Mouse (Mus musculus) limb, embryonic 14.5 days (tissue): ENCODE measurements around the gene Itpkc. TPM values are rescaled to one million over a fixed set of nuclear protein-coding genes. Genes with fewer than 3 reads are reported as not detected.

Experiments used
- ATAC-seq: fragments of 200-750 bp; cut with Nextera tagmentation; 2 replicates; pipeline ENCODE4 v1.8.0; 2017; ENCODE audit warnings: low read depth, moderate number of reproducible peaks, moderate TSS enrichment; ENCODE audit not compliant: low FRiP score
- DNase-seq: peaks from one replicate; pipeline ENCODE4 v3.0.0-alpha.2; 2015; ENCODE audit warnings: low spot score
- H3K27ac ChIP-seq: fragments of 300-500 bp; sonication (generic); replicated peaks from 2 replicates; pipeline ENCODE4 v1.5.1; 2014; ENCODE audit warnings: low read depth, mild to moderate bottlenecking, low read length, moderate library complexity, mixed read lengths
- H3K27me3 ChIP-seq: fragments of 300-500 bp; sonication (generic); 2 replicates; pipeline ENCODE4 v1.6.1; 2014; ENCODE audit warnings: low read length, mixed read lengths; ENCODE audit not compliant: control insufficient read depth, insufficient read depth
- H3K36me3 ChIP-seq: fragments of 300-500 bp; sonication (generic); 2 replicates; pipeline ENCODE4 v1.6.1; 2014; ENCODE audit warnings: mild to moderate bottlenecking, low read length, moderate library complexity, mixed read lengths; ENCODE audit not compliant: control insufficient read depth, insufficient read depth
- H3K4me1 ChIP-seq: fragments of 300-500 bp; sonication (generic); 2 replicates; pipeline ENCODE4 v1.6.1; 2014; ENCODE audit warnings: antibody characterized with exemption, low read length, mixed read lengths; ENCODE audit not compliant: control insufficient read depth, insufficient read depth
- H3K4me2 ChIP-seq: fragments of 300-500 bp; sonication (generic); replicated peaks from 2 replicates; pipeline ENCODE4 v1.6.1; 2014; ENCODE audit warnings: low read depth, mild to moderate bottlenecking, low read length, moderate library complexity; ENCODE audit not compliant: severe bottlenecking
- H3K4me3 ChIP-seq: fragments of 300-500 bp; sonication (generic); replicated peaks from 2 replicates; pipeline ENCODE4 v1.5.1; 2014; ENCODE audit warnings: low read length
- H3K9ac ChIP-seq: fragments of 300-500 bp; sonication (generic); 2 replicates; pipeline ENCODE4 v1.6.1; 2014; ENCODE audit warnings: mild to moderate bottlenecking, low read depth, low read length, moderate library complexity; ENCODE audit not compliant: severe bottlenecking
- H3K9me3 ChIP-seq: fragments of 300-500 bp; sonication (generic); 2 replicates; pipeline ENCODE4 v1.6.1; 2016; ENCODE audit warnings: low read length; ENCODE audit not compliant: control insufficient read depth
- POLR2A ChIP-seq: fragments of 200-500 bp; IDR thresholded peaks from 2 replicates; pipeline ENCODE4 v1.8.0; 2012; ENCODE audit warnings: inconsistent platforms, mild to moderate bottlenecking, moderate library complexity, borderline replicate concordance; ENCODE audit not compliant: insufficient read depth, insufficient read length; ENCODE audit errors: extremely low read depth
- WGBS: fragments of 180-500 bp; shearing (Covaris S2); extraction: QIAGEN DNeasy Blood & Tissue Kit; methylation state at CpG from one replicate; pipeline ENCODE4 v1.1.7; 2014; 5-methylcytosine and 5-hydroxymethylcytosine counted together
- microRNA counts: library from miRNA; unstranded; fragments of <30 nt; microRNA quantifications from one replicate; lab custom pipeline; 2016
- microRNA-seq: library from miRNA; unstranded; fragments of <30 nt; microRNA quantifications from one replicate; pipeline ENCODE4, GENCODE M21; 2016
- polyA plus RNA-seq, 2 experiments: library from polyadenylated mRNA; depleted of rRNA in 1 of 2; stranded (reverse) in 1 of 2; unstranded in 1 of 2; fragments of >200 nt; fragmentation: Nextera tagmentation in 1 of 2; extraction: Ambion mirVana in 1 of 2; gene quantifications; 2 replicates each; pipeline versions ENCODE4 v1.2.1 to v1.2.3; 2012 to 2014

The Itpkc gene
- polyA plus RNA-seq, 2 experiments: 11.5 to 13.0 TPM

DNA sequence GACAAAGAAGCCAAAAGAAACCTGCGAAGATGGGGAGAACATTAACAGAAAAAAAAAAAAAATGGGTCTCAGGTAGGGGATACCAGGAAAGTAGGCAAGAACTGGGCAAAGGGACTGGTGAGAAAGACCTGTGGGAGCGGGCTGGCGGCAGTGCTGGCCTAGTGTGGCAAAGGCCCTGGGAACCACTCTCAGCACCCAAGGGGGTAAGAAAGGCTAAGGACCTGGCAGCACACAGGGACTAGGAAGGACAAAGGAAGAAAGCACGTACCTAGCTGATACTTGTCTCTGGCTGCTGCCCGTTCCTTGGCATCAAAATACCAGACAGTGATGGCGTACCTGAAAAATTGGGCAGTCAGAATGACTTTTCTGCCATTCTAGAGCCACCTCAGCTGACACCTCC, 69.2 kb downstream of the Itpkc start:
- DNase-seq: no peak
- no peak for ATAC-seq
- no peak for TF ChIP-seq POLR2A
- Histone ChIP-seq H3K4me2 (no peak overlapping the region), H3K9me3 (no peaks in the 10 kb centered on the region), H3K4me1 (peaks cover 15% of the 10 kb centered on the region), H3K27me3 (no peaks in the 10 kb centered on the region), H3K36me3 (peaks cover 64% of the 10 kb centered on the region), H3K9ac (no peak overlapping the region), H3K4me3 (no peak overlapping the region), H3K27ac (no peak overlapping the region)
- WGBS: 96% methylated on average over 6 of the region's 6 CpGs

- Histone ChIP-seq H3K36me3 (peaks cover 55% of the 10 kb centered on the region), H3K9me3 (no peaks in the 10 kb centered on the region), H3K4me1 (peaks cover 10% of the 10 kb centered on the region), H3K4me3 (no peak overlapping the region), H3K4me2 (no peak overlapping the region), H3K9ac (no peak overlapping the region), H3K27me3 (no peaks in the 10 kb centered on the region), H3K27ac (no peak overlapping the region)
- ATAC-seq: no peak
- no peak for TF ChIP-seq POLR2A
- WGBS: 96% methylated on average over 9 of the region's 9 CpGs
- no peak for DNase-seq
Observed at GRCm38 (mm10) chr7:27158171-27158570, 70.3 kb downstream of the Itpkc start.

MicroRNAs within 50 kb of the gene (microRNA counts, 519-probe panel; counts per million panel counts)
- not detected for microRNA mmu-miR-1191 (lab: Ali Mortazavi, UCI)

Small RNA genes within 50 kb of the gene (microRNA-seq; reads per million reads assigned to microRNA genes)
- gene Mir1191 (0.69 reads per million), gene Mir3101 (0.69 reads per million)

Other genes starting within 250 kb of the Itpkc start
- 0.05 TPM in 1 of 2 replicates, not detected in the other for gene Cyp2a12, start 199.6 kb downstream of the Itpkc start, polyA plus RNA-seq (2012; rRNA removed)
- gene Cyp2a12, start 199.6 kb downstream of the Itpkc start, polyA plus RNA-seq (2014; fragmentation: Nextera tagmentation; extraction: Ambion mirVana): not detected in 2 replicates
- gene Cyp2f2, start 108.8 kb downstream of the Itpkc start, polyA plus RNA-seq (2012; rRNA removed): 0.11 and 0.31 TPM in 2 replicates
- 0.14 TPM in 1 of 2 replicates, not detected in the other for gene Cyp2f2, start 108.8 kb downstream of the Itpkc start, polyA plus RNA-seq (2014; fragmentation: Nextera tagmentation; extraction: Ambion mirVana)
- gene Cyp2t4, start 74.9 kb downstream of the Itpkc start, polyA plus RNA-seq (2012; rRNA removed): not detected in 2 replicates
- not detected in 2 replicates for gene Cyp2t4, start 74.9 kb downstream of the Itpkc start, polyA plus RNA-seq (2014; fragmentation: Nextera tagmentation; extraction: Ambion mirVana)
- gene Egln2, start 61.9 kb downstream of the Itpkc start, polyA plus RNA-seq (2012; rRNA removed): 88.3 and 96.4 TPM in 2 replicates
- gene Egln2, start 61.9 kb downstream of the Itpkc start, polyA plus RNA-seq (2014; fragmentation: Nextera tagmentation; extraction: Ambion mirVana): 41.9 and 49.2 TPM in 2 replicates
- 78.3 and 93.5 TPM in 2 replicates for gene Rab4b, start 49.8 kb downstream of the Itpkc start, polyA plus RNA-seq (2012; rRNA removed)
- gene Rab4b, start 49.8 kb downstream of the Itpkc start, polyA plus RNA-seq (2014; fragmentation: Nextera tagmentation; extraction: Ambion mirVana): 61.5 and 70.9 TPM in 2 replicates
- gene Gm21983, start 47.6 kb downstream of the Itpkc start, polyA plus RNA-seq (2012; rRNA removed): 5.2 and 9.0 TPM in 2 replicates
- 0.58 and 0.62 TPM in 2 replicates for gene Gm21983, start 47.6 kb downstream of the Itpkc start, polyA plus RNA-seq (2014; fragmentation: Nextera tagmentation; extraction: Ambion mirVana)
- gene Mia, start 47.5 kb downstream of the Itpkc start, polyA plus RNA-seq (2012; rRNA removed): 193 and 236 TPM in 2 replicates
- gene Mia, start 47.5 kb downstream of the Itpkc start, polyA plus RNA-seq (2014; fragmentation: Nextera tagmentation; extraction: Ambion mirVana): 147 and 156 TPM in 2 replicates
- gene BC024978, start 32.9 kb downstream of the Itpkc start, polyA plus RNA-seq (2012; rRNA removed): 12.9 and 14.7 TPM in 2 replicates
- 3.6 TPM in 2 replicates for gene BC024978, start 32.9 kb downstream of the Itpkc start, polyA plus RNA-seq (2014; fragmentation: Nextera tagmentation; extraction: Ambion mirVana)
- gene Snrpa, start 32.4 kb downstream of the Itpkc start, polyA plus RNA-seq (2012; rRNA removed): 385 and 386 TPM in 2 replicates
- gene Snrpa, start 32.4 kb downstream of the Itpkc start, polyA plus RNA-seq (2014; fragmentation: Nextera tagmentation; extraction: Ambion mirVana): 250 and 267 TPM in 2 replicates
- gene Coq8b, start 4.4 kb upstream of the Itpkc start, polyA plus RNA-seq (2012; rRNA removed): 43.4 and 58.3 TPM in 2 replicates
- gene Coq8b, start 4.4 kb upstream of the Itpkc start, polyA plus RNA-seq (2014; fragmentation: Nextera tagmentation; extraction: Ambion mirVana): 15.5 and 16.5 TPM in 2 replicates
- 83.6 and 119 TPM in 2 replicates for gene Numbl, start 29.8 kb upstream of the Itpkc start, polyA plus RNA-seq (2012; rRNA removed)
- 25.2 and 26.6 TPM in 2 replicates for gene Numbl, start 29.8 kb upstream of the Itpkc start, polyA plus RNA-seq (2014; fragmentation: Nextera tagmentation; extraction: Ambion mirVana)
- 86.0 and 107 TPM in 2 replicates for gene Ltbp4, start 109.0 kb upstream of the Itpkc start, polyA plus RNA-seq (2012; rRNA removed)
- gene Ltbp4, start 109.0 kb upstream of the Itpkc start, polyA plus RNA-seq (2014; fragmentation: Nextera tagmentation; extraction: Ambion mirVana): 54.3 and 57.1 TPM in 2 replicates
- 58.7 and 80.6 TPM in 2 replicates for gene Shkbp1, start 127.4 kb upstream of the Itpkc start, polyA plus RNA-seq (2012; rRNA removed)
- 30.5 and 35.5 TPM in 2 replicates for gene Shkbp1, start 127.4 kb upstream of the Itpkc start, polyA plus RNA-seq (2014; fragmentation: Nextera tagmentation; extraction: Ambion mirVana)
- 0.32 TPM in 1 of 2 replicates, not detected in the other for gene Gm20479, start 128.8 kb upstream of the Itpkc start, polyA plus RNA-seq (2012; rRNA removed)
- not detected in 2 replicates for gene Gm20479, start 128.8 kb upstream of the Itpkc start, polyA plus RNA-seq (2014; fragmentation: Nextera tagmentation; extraction: Ambion mirVana)
- 0.60 and 0.64 TPM in 2 replicates for gene Sptbn4, start 219.0 kb upstream of the Itpkc start, polyA plus RNA-seq (2012; rRNA removed)
- gene Sptbn4, start 219.0 kb upstream of the Itpkc start, polyA plus RNA-seq (2014; fragmentation: Nextera tagmentation; extraction: Ambion mirVana): 0.15 TPM in 2 replicates
- 44.8 and 49.5 TPM in 2 replicates for gene Blvrb, start 219.3 kb upstream of the Itpkc start, polyA plus RNA-seq (2012; rRNA removed)
- gene Blvrb, start 219.3 kb upstream of the Itpkc start, polyA plus RNA-seq (2014; fragmentation: Nextera tagmentation; extraction: Ambion mirVana): 60.8 and 61.2 TPM in 2 replicates
- gene Sertad3, start 245.1 kb upstream of the Itpkc start, polyA plus RNA-seq (2012; rRNA removed): 31.3 and 32.1 TPM in 2 replicates
- 31.5 and 32.4 TPM in 2 replicates for gene Sertad3, start 245.1 kb upstream of the Itpkc start, polyA plus RNA-seq (2014; fragmentation: Nextera tagmentation; extraction: Ambion mirVana)